Mouse (Mus musculus) liver, adult 2 months (tissue): Measurements from ENCODE around the gene Ankrd44.

Experiments
- CTCF ChIP-seq: fragments of 200-500 bp; IDR thresholded peaks from 2 replicates; pipeline ENCODE4 v1.5.1; 2011; ENCODE audit warnings: low read depth, low read length, control low read depth
- POLR2A ChIP-seq: fragments of 200-500 bp; IDR thresholded peaks from 2 replicates; pipeline ENCODE4 v1.6.1; 2011; ENCODE audit warnings: low read length, control low read depth; ENCODE audit not compliant: insufficient read depth; ENCODE audit errors: extremely low read depth

- TF ChIP-seq POLR2A (no peak), CTCF (no peak)
Observed at GRCm38 (mm10) chr1:54914387-54914786, 11.8 kb downstream of the Ankrd44 start.
